Mouse (Mus musculus) ES-E14 (cell line): ENCODE measurements around the gene Rasa3. TPM values are rescaled to one million over a fixed set of nuclear protein-coding genes. Genes with fewer than 3 reads are reported as not detected.

Experiments used
- DNase-seq: peaks from one replicate; pipeline ENCODE4 v3.0.0-alpha.2; 2013; ENCODE audit warnings: low read depth, low spot score
- H3K27ac ChIP-seq: 2 replicates; pipeline ENCODE4 v1.5.1; 2012; ENCODE audit warnings: low read depth, mild to moderate bottlenecking, low read length, moderate library complexity, mixed read lengths; ENCODE audit not compliant: poor library complexity, insufficient read depth, severe bottlenecking
- H3K36me3 ChIP-seq: 2 replicates; pipeline ENCODE4 v1.6.1; 2012; ENCODE audit warnings: mild to moderate bottlenecking, low read length, moderate library complexity, mixed read lengths; ENCODE audit not compliant: control insufficient read depth, poor library complexity, insufficient read depth, severe bottlenecking
- H3K4me1 ChIP-seq, 2 experiments: fragments of 150-350 bp in 1 of 2; sonication (generic) in 1 of 2; 2 replicates each; pipeline ENCODE4 v1.6.1; 2012; ENCODE audit warnings: low read length in 2 of 2, mild to moderate bottlenecking in 1 of 2, mixed read lengths in 1 of 2; ENCODE audit not compliant: control insufficient read depth in 2 of 2, insufficient read depth in 2 of 2, poor library complexity in 1 of 2
- H3K4me3 ChIP-seq, 2 experiments: fragments of 150-350 bp in 1 of 2; sonication (generic) in 1 of 2; 2 replicates each; pipeline ENCODE4 v1.5.1; 2012; ENCODE audit warnings: low read length in 2 of 2, low read depth in 1 of 2, mild to moderate bottlenecking in 1 of 2, mixed read lengths in 1 of 2; ENCODE audit not compliant: insufficient read depth in 1 of 2, poor library complexity in 1 of 2, severe bottlenecking in 1 of 2
- H3K9ac ChIP-seq: 2 replicates; pipeline ENCODE4 v1.6.1; 2012; ENCODE audit warnings: low read depth, mild to moderate bottlenecking, low read length, mixed read lengths; ENCODE audit not compliant: poor library complexity, insufficient read depth, severe bottlenecking
- H3K9me3 ChIP-seq: fragments of 150-350 bp; sonication (generic); 2 replicates; pipeline ENCODE4 v1.6.1; 2012; ENCODE audit warnings: low read depth, mild to moderate bottlenecking, low read length; ENCODE audit not compliant: control insufficient read depth, insufficient read depth
- CHD2 ChIP-seq: IDR thresholded peaks from 2 replicates; pipeline ENCODE4 v1.6.1; 2014; ENCODE audit warnings: mild to moderate bottlenecking, low read depth, low read length, inconsistent platforms
- HCFC1 ChIP-seq: IDR thresholded peaks from 2 replicates; pipeline ENCODE4 v1.6.1; 2012; ENCODE audit warnings: low read length, inconsistent platforms, borderline replicate concordance; ENCODE audit not compliant: insufficient read depth
- MAFK ChIP-seq: IDR thresholded peaks from 2 replicates; pipeline ENCODE4 v1.6.1; 2014; ENCODE audit warnings: mild to moderate bottlenecking, low read depth, low read length, inconsistent platforms; ENCODE audit not compliant: insufficient read depth
- ZC3H11A ChIP-seq: IDR thresholded peaks from 2 replicates; pipeline ENCODE4 v1.6.1; 2012; ENCODE audit warnings: low read depth, mild to moderate bottlenecking, inconsistent platforms, low read length, borderline replicate concordance
- ZNF384 ChIP-seq: IDR thresholded peaks from 2 replicates; pipeline ENCODE4 v1.6.1; 2012; ENCODE audit warnings: low read depth, low read length, inconsistent platforms
- in situ Hi-C, 2 experiments: fragments of 600-800 bp; cut with MboI; formaldehyde crosslinking; loops; one replicate each; pipeline ENCODE4 v1.15.1; 2025; ENCODE audit warnings: low sequenced_read_pairs in 2 of 2, inconsistent platforms in 1 of 2; ENCODE audit not compliant: unreplicated experiment in 2 of 2
- total RNA-seq: library from RNA; depleted of rRNA; stranded (reverse); fragments of 300-350 nt; gene quantifications from 2 replicates; pipeline ENCODE4 v1.2.3, GENCODE M21; 2012

Gene Rasa3
- total RNA-seq, 1 experiment: 14.4 TPM

DNA sequence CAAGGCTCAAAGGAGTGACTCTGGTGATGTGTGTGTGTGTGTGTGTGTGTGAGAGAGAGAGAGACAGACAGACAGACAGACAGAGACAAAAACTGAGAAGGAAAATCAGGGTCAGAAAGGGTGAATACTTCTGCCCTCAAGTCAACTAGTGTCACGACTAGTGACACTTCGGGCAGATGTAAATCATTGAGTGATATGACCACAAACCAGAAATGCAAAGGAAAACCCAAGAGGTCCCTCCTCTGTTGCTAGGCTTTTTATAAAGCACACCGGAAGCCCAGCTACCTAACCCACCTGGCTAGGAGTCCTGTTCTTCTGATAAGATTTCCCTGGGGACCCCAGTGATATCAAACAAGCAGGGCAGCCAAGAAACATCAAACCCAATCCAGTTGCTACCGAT lies 2.3 kb downstream of the Rasa3 start:
- in situ Hi-C loops: no loop called here
- Histone ChIP-seq H3K9me3 (no peaks in the 10 kb centered on the region), H3K9ac (no peak overlapping the region), H3K36me3 (no peaks in the 10 kb centered on the region), H3K27ac (no peak overlapping the region), H3K4me3 (no peak overlapping the region), H3K4me1 (no peaks in the 10 kb centered on the region; a peak in 1 of 4 replicates)
- DNase-seq: no peak
- no peak for TF ChIP-seq MAFK
- TF ChIP-seq HCFC1: no peak
- no peak for TF ChIP-seq ZNF384
- no peak for TF ChIP-seq ZC3H11A
- no peak for TF ChIP-seq CHD2

DNA sequence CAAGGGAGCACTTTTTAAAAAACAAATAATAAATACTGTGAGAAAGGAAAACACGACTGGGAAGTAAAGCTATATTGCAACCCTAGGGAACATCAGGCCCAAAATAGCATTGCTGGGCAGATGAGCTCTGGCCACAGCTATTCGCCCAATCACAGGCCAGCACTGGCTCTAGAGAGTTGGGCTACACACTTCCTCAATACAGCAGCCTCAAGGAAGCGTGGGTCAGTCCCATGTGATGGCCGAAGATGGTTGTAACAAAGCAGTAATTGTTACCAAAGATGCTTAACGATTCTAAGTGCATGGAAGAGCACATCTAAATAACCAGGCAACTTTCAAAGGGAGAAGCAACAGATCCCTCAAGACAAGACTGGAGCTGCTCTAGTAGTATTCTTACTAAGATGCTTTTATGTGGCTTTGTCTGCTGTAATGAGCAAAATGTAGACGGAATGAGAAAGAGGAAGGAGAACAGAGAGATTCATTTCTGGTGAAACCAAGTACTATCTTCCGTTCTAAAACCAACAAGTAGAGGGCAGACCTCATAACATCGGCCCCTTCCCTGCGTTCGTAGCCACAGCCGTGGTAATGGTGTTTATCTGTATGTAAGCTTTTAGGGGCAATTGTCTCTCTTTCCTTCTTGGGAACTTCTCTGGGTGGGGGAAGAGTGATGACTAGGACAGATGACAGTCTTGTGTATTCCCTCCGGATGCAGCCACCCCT lies 3.0 kb downstream of the Rasa3 start:
- Histone ChIP-seq H3K4me3 (no peak overlapping the region), H3K9me3 (no peaks in the 10 kb centered on the region), H3K4me1 (no peaks in the 10 kb centered on the region; a peak in 1 of 4 replicates), H3K27ac (no peak overlapping the region), H3K9ac (no peak overlapping the region), H3K36me3 (no peaks in the 10 kb centered on the region)
- in situ Hi-C loops: no loop called here
- no peak for TF ChIP-seq MAFK
- TF ChIP-seq CHD2: no peak
- no peak for TF ChIP-seq ZNF384
- TF ChIP-seq HCFC1: no peak
- TF ChIP-seq ZC3H11A: no peak
- DNase-seq: no peak

DNA sequence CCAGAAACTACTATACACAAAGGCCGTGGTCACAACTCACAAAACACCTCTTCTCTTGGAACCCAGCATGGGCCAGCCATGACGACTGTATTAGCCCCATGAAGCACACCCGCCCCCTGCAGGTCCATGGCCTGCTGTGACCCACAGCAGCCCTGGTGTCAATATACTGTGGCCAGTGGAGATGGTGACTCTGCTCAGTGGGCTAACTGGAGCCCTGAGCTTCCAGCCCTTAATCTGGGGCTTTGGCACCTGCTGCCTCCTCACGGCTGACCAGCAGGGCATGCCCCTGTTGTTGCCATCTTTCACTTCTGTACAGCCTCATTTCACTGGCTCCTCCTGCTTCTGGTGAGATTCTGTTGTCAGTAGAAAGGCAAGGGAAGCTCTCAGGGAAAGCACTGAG lies 4.2 kb downstream of the Rasa3 start:
- Histone ChIP-seq H3K9ac (no peak overlapping the region), H3K27ac (no peak overlapping the region), H3K4me3 (no peak overlapping the region), H3K36me3 (no peaks in the 10 kb centered on the region), H3K4me1 (no peaks in the 10 kb centered on the region; a peak in 1 of 4 replicates), H3K9me3 (no peaks in the 10 kb centered on the region)
- DNase-seq: no peak
- TF ChIP-seq HCFC1 (no peak), MAFK (no peak), ZC3H11A (no peak), CHD2 (no peak), ZNF384 (no peak)
- in situ Hi-C loops: no loop called here

DNA sequence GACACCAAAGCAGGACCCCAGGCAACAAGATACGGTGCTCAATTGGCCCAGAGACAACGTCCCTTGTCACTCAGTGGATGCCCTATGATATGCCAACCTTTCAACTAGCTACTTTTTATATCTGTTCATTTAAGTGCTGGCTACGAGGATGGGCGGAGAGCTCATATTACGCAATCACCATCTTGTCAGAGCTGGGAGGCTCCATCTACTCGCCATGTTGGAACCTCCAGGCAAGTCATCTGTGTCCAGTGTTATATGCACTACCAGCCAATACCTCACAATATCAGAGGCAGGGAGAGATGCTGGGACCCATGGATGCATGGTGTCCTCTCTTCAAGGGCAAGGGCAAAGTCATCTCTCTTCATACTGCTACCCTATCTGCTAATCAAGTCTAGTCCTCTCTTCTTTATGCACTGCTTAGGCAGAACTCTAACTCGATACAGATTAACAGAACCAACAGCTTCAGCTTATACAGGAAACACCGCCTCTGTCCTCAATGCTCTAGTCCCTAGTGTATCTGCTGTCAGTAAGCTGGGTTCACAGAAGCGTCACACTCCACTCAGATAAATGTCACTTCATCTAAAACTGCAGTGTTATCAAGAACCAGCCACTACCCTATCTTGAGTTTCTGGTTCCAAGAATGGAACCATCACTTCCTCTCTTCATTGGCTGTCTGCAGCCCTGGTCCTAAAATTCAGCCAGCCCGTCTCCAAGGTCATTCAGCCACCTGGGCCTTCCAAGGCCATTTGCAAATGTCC lies 6.0 kb downstream of the Rasa3 start:
- no peaks in the 10 kb centered on the region for H3K36me3 ChIP-seq
- no peak overlapping the region for H3K27ac ChIP-seq
- no peak for TF ChIP-seq MAFK
- TF ChIP-seq CHD2: no peak
- TF ChIP-seq ZC3H11A: no peak
- TF ChIP-seq HCFC1: no peak
- no peak for TF ChIP-seq ZNF384
- no peak for DNase-seq
- no peaks in the 10 kb centered on the region for H3K9me3 ChIP-seq
- H3K9ac ChIP-seq: no peak overlapping the region
- H3K4me3 ChIP-seq: no peak overlapping the region
- in situ Hi-C loops: no loop called here
- no peaks in the 10 kb centered on the region for H3K4me1 ChIP-seq
